Mouse (Mus musculus) kidney, embryonic 15.5 days (tissue): ENCODE data around the gene Gm17617. TPM values are rescaled to one million over a fixed set of nuclear protein-coding genes. Genes with fewer than 3 reads are reported as not detected.
"Not testable (repeated sequence)": the region's sequence is repeated elsewhere in the genome, so short reads cannot be mapped to it uniquely, and the experiment has no call there.

Experiments used
- ATAC-seq: fragments of 200-750 bp; cut with Nextera tagmentation; replicated peaks from 2 replicates; pipeline ENCODE4 v1.8.0; 2017; ENCODE audit warnings: moderate TSS enrichment; ENCODE audit not compliant: low FRiP score
- H3K27ac ChIP-seq: fragments of 300-500 bp; sonication (generic); 2 replicates; pipeline ENCODE4 v1.5.1; 2015; ENCODE audit warnings: mild to moderate bottlenecking, inconsistent platforms
- H3K27me3 ChIP-seq: fragments of 300-500 bp; sonication (generic); 2 replicates; pipeline ENCODE4 v1.6.1; 2015; ENCODE audit warnings: inconsistent platforms
- H3K36me3 ChIP-seq: fragments of 300-500 bp; sonication (generic); 2 replicates; pipeline ENCODE4 v1.6.1; 2015; ENCODE audit warnings: inconsistent platforms
- H3K4me1 ChIP-seq: fragments of 300-500 bp; sonication (generic); 2 replicates; pipeline ENCODE4 v1.6.1; 2015; ENCODE audit warnings: inconsistent platforms
- H3K4me2 ChIP-seq: fragments of 300-500 bp; sonication (generic); 2 replicates; pipeline ENCODE4 v1.6.1; 2015; ENCODE audit warnings: moderate library complexity, mild to moderate bottlenecking, inconsistent platforms
- H3K4me3 ChIP-seq: fragments of 300-500 bp; sonication (generic); replicated peaks from 2 replicates; pipeline ENCODE4 v1.5.1; 2015; ENCODE audit warnings: mild to moderate bottlenecking, inconsistent platforms
- H3K9ac ChIP-seq: fragments of 300-500 bp; sonication (generic); 2 replicates; pipeline ENCODE4 v1.6.1; 2015; ENCODE audit warnings: mild to moderate bottlenecking, inconsistent platforms
- H3K9me3 ChIP-seq: fragments of 300-500 bp; sonication (generic); replicated peaks from 2 replicates; pipeline ENCODE4 v1.6.1; 2016; ENCODE audit warnings: inconsistent platforms
- WGBS: fragments of 180-500 bp; shearing (Covaris S2); methylation state at CpG from one replicate; pipeline ENCODE4 v1.1.7; 2015; ENCODE audit warnings: mixed read lengths; 5-methylcytosine and 5-hydroxymethylcytosine counted together
- polyA plus RNA-seq: library from polyadenylated mRNA; unstranded; fragments of >200 nt; fragmentation: Nextera tagmentation; extraction: Ambion mirVana; gene quantifications from 2 replicates; pipeline ENCODE4 v1.2.1, GENCODE M21; 2015

Gene Gm17617
- polyA plus RNA-seq, 1 experiment from 2014 or later, result not detected

DNA sequence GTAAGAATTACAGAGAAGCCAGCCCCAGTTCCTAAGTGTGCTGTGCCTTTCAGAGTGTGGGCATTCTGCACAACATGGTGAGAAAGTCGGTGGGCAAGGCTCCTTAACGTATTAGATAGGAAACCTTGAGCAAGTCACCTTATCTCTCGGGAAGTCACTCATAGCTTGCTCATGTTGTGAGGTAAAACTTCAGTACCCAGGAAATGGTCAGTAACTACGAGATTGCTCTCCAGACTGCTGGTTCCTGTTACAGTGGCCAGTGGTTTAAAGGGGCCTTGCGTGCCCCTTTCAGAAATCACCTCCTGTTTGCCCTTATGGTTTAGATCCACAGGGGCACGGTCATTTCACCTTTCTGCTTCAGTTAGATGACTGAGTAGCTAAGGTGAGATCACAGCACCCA is 19.0 kb downstream of the Gm17617 start:
- no peak overlapping the region for H3K4me2 ChIP-seq
- no peaks in the 10 kb centered on the region for H3K27me3 ChIP-seq
- H3K4me3 ChIP-seq, result no peak overlapping the region
- WGBS, result 84% methylated on average over 6 of the region's 6 CpGs
- no peak overlapping the region for H3K27ac ChIP-seq
- H3K36me3 ChIP-seq, result peaks cover 72% of the 10 kb centered on the region
- H3K9me3 ChIP-seq, result no peaks in the 10 kb centered on the region
- ATAC-seq, result no peak
- H3K4me1 ChIP-seq, result no peaks in the 10 kb centered on the region
- no peak overlapping the region for H3K9ac ChIP-seq

DNA sequence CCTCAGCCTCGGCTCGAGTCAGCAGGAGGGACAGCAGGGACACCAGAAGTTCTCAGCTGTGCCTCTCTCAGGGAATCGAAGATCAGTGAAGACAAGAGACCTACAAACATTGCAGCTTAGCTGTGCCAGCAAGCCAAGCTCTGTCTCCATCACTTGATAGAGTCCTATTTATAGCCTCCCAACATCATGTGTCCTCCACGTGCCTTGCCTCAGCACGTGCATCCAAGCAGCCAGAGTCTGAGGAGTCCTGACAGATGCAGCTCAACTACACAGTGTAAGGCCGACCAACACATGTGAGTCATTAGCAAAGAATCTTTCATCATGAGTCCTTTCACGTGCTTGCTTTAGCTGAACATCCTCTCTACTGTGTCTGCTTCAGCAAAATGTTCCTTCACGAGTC is 25.7 kb downstream of the Gm17617 start:
- no peak for ATAC-seq
- H3K9ac ChIP-seq, result no peak overlapping the region
- peaks cover 13% of the 10 kb centered on the region for H3K4me1 ChIP-seq
- no peak overlapping the region for H3K4me3 ChIP-seq
- 88% methylated on average over 8 of the region's 8 CpGs for WGBS
- peaks cover 27% of the 10 kb centered on the region for H3K36me3 ChIP-seq
- no peak overlapping the region for H3K4me2 ChIP-seq
- no peaks in the 10 kb centered on the region for H3K27me3 ChIP-seq
- H3K9me3 ChIP-seq, result no peaks in the 10 kb centered on the region
- no peak overlapping the region for H3K27ac ChIP-seq

DNA sequence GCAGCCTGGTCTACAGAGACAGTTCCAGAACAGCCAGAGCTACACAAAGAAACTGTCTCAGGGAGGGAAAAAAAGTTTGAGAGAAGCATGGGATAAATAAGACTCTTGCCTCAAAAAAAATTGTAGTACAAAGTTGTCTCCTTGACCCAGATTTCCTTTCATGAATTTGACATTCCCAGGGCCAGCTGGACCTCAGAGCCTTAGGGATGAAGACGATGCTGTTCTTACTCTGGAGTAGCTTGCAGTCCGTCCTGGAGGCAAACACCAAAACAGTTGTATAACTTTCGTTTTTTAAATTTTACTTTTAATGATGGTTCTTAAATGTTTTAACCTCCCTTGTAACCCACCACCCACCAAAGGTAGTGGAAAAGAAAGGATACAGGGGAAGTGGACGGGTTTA is 26.2 kb downstream of the Gm17617 start:
- WGBS, result 91% methylated on average over 4 of the region's 4 CpGs
- no peak for ATAC-seq
- Histone ChIP-seq H3K27ac (no peak overlapping the region), H3K36me3 (peaks cover 23% of the 10 kb centered on the region), H3K9ac (no peak overlapping the region), H3K4me3 (no peak overlapping the region), H3K4me1 (peaks cover 13% of the 10 kb centered on the region), H3K4me2 (no peak overlapping the region), H3K27me3 (no peaks in the 10 kb centered on the region), H3K9me3 (no peaks in the 10 kb centered on the region)

DNA sequence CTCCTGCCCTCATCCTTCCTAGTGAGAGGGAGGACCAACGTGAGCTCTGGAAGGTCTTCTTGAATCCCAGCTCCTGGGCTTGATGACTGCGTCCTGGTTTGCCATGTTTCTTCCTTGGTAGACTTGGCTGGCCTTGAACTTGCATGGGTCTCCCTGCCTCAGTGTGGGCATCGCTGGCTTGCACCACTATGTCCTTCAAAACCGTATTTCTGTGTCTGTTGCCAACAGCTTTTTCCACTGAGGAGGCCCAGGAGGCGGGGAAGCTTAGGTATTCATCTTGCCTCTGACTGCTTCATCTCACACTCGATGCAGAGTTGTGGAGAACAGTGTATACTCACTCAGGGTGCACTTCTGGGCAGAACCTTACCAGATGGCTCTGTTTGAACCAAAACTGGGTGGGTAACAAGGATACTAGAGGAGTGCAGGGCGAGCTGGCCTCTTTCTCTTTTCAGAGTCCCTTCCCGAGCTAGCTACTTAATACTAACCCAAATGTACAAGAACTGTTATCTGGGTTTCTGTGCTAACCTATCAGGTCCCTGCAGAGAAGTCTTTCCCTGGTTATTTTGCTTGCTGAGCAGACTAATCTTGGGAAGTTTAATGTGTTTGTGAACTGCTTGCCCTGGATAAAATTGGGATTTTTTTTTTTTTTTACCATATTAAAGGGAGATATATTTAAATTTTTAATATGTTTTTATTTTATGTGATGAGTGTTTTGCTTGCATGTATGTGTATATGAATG is 27.2 kb downstream of the Gm17617 start:
- 18% methylated on average over 8 of the region's 8 CpGs for WGBS
- ATAC-seq, result no peak
- peak overlapping the region; percentile 91 for H3K4me3 ChIP-seq
- peaks cover 19% of the 10 kb centered on the region for H3K36me3 ChIP-seq
- peak overlapping the region; percentile 92 for H3K27ac ChIP-seq
- H3K9ac ChIP-seq, result peak overlapping the region; percentile 79
- H3K4me2 ChIP-seq, result peak overlapping the region; percentile 76
- H3K9me3 ChIP-seq, result no peaks in the 10 kb centered on the region
- no peaks in the 10 kb centered on the region for H3K27me3 ChIP-seq
- H3K4me1 ChIP-seq, result peaks cover 13% of the 10 kb centered on the region

DNA sequence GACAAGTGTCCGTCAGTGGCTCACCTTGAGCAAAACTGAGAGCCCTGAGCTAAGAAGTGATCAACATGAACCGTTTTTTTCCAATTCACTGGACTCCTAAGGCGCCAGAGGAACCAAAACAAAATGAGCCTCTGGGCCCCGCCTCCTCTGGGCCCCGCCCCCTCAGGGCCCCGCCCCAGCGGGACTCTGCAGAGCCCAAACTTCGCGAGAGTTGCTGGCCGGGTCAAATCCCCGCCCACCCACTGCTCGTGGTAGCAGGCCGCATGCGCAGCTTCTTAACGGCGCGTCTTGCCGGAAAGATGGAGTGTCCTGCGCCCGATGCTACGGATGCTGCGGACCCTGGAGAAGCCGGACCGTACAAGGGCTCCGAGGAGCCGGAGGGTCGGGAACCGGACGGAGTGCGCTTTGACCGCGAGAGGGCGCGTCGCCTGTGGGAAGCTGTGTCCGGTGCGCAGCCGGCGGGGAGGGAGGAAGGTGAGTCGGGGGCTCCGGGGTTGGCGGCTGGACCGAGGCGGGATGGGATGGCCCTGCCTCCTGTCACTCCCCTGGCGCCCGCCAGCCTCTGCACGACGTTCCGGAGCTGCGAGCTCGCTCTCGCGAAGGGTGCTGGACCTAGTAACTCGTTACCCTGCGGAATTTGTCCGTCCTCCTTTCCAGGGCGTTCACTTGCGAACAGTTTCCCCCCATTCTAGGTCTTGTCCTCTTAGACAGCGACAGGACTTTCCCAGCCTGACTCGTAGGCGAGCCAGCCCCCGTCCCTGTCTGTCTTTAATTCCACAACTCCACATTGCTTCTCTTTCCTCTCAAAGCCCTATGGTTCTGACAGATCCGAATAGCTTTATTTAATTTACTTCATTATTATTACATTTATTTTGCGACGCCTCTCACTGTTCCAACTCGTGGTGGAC is 28.0 kb downstream of the Gm17617 start, which contains the start of gene Zfp346:
Gene Zfp346 (plus strand): TSS at position 267 of the 908 bp plus-strand sequence.
- no peaks in the 10 kb centered on the region for H3K9me3 ChIP-seq
- WGBS, result under 1% methylated on average over 66 of the region's 66 CpGs
- no peaks in the 10 kb centered on the region for H3K27me3 ChIP-seq

DNA sequence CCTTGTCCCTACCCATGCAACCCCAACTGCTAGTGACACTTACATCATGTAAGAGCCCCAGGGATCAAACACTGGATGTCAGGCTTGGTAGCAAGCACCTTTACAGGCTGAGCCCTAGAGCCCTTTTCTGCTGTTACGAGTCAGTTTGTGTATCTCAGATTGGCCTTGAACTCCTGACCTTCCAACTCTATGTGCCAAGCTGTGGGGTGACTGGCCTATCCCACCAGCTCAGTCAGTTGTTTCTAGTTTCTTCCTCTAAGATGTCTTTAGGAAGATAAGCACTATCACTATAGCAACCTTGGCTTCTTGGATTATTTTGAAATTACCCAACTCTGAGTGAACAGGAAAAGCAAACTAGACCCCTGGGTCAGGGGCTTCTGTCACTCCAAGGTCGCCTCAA is 30.0 kb downstream of the Gm17617 start:
- peaks cover 23% of the 10 kb centered on the region for H3K4me1 ChIP-seq
- no peak overlapping the region for H3K4me2 ChIP-seq
- H3K4me3 ChIP-seq, result no peak overlapping the region
- H3K27ac ChIP-seq, result no peak overlapping the region
- ATAC-seq, result no peak
- WGBS, result 76% methylated on average over 2 of the region's 2 CpGs
- peaks cover 10% of the 10 kb centered on the region for H3K36me3 ChIP-seq
- no peaks in the 10 kb centered on the region for H3K9me3 ChIP-seq
- H3K27me3 ChIP-seq, result no peaks in the 10 kb centered on the region
- H3K9ac ChIP-seq, result no peak overlapping the region

More for the DNA sequence above, 28.0 kb downstream of the Gm17617 start, which contains the start of gene Zfp346:
- Histone ChIP-seq H3K4me3 (peak within 1 kb of the TSS; percentile 91), H3K4me1 (peaks cover 15% of the 10 kb centered on the region), H3K27ac (peak within 1 kb of the TSS; percentile 92), H3K36me3 (peaks cover 19% of the 10 kb centered on the region), H3K9ac (peak within 1 kb of the TSS; percentile 79), H3K4me2 (peak within 1 kb of the TSS; percentile 76)
- peak; percentile 95 for ATAC-seq

DNA sequence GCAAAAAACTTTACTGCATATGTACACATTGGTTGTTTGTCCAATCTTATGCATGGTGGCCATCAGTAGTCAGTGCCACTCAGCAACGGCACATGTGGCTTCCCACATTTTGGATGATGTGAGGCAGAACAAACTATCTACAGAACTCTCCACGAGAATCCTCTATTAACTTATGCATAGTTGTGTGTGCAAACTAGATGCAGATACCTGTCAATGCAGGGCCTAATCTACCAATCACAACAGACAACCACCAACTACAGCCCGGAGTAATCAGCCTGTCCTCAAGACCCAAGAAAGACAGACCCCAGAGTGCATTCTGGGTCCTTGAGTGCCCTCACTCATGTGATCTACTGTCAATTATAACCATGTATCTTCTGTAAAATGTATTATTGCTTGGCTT is 31.0 kb downstream of the Gm17617 start:
- Histone ChIP-seq H3K27me3 (no peaks in the 10 kb centered on the region), H3K4me3 (no peak overlapping the region), H3K4me1 (peaks cover 23% of the 10 kb centered on the region), H3K27ac (no peak overlapping the region), H3K9ac (no peak overlapping the region), H3K4me2 (no peak overlapping the region), H3K9me3 (no peaks in the 10 kb centered on the region), H3K36me3 (peaks cover under 1% of the 10 kb centered on the region; the same call in 1 of the 2 replicates)
- 93% methylated on average over 3 of the region's 3 CpGs for WGBS
- no peak for ATAC-seq

DNA sequence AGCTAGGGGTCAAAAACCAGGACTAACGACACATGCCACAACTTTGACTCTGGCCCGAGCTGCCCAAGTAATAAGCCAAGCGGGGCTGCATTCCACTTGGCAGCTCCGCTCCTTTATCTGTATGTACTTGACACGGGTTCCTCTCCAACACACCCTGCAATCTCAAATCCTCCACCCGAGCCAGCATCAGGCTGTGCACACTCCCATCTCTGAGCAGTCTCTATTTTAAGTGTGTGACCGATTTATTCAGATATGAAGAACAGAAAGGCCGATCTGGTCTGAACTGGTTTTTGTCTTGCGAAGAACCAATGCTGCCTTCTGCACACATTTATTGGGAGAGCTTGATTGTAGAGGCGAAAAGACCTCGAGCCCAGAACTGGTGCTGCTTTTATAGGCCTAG is 31.7 kb downstream of the Gm17617 start:
- no peaks in the 10 kb centered on the region for H3K27me3 ChIP-seq
- H3K4me1 ChIP-seq, result peaks cover 20% of the 10 kb centered on the region
- no peak for ATAC-seq
- no peak overlapping the region for H3K9ac ChIP-seq
- no peaks in the 10 kb centered on the region for H3K36me3 ChIP-seq
- no peak overlapping the region for H3K4me3 ChIP-seq
- H3K27ac ChIP-seq, result no peak overlapping the region
- 90% methylated on average over 11 of the region's 11 CpGs for WGBS
- no peaks in the 10 kb centered on the region for H3K9me3 ChIP-seq
- no peak overlapping the region for H3K4me2 ChIP-seq

DNA sequence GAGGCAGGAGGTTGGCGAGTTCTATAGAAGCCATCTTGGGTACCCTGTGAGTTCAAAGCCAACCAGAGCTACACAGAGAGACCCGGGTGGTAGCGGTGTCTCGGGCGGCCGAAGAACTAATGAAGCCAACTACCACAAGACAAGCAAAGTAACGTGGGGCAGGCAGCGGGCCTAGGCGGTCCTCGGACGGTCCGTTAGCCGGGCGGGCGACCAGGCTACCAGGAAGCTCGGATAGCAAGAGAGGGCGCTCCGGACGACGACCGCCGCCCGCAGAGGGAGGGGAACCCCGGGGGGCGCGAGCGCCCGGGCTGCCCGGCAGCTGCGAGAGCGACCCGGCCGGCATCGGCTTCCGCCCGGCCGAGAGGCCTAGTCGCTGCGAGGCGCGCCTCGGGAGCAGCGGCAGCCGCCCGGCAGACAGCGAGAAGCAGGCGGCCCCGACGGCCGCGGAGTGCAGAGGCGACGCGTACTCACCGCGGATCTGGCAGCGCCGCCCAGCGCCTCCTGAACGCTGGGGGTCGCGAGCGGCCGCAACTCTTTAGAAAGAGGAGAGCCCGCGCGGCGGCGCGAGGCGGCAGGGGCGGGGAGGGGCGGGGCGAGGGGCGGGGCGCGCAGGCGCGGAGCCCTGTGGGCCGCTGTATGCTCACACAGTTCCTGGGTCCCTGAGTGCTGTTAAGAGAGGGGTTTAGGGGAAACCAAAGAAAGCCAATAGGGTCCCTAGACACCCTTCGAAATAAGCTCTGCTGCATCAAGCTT is 33.4 kb downstream of the Gm17617 start, which contains the start of gene Uimc1:
Gene Uimc1 (minus strand): TSS at position 575 of the 753 bp plus-strand sequence.
- peak within 1 kb of the TSS; percentile 94 for H3K4me3 ChIP-seq
- H3K4me1 ChIP-seq, result peaks cover 11% of the 10 kb centered on the region; the same call in 1 of the 2 replicates
- no peaks in the 10 kb centered on the region for H3K9me3 ChIP-seq
- peak within 1 kb of the TSS; percentile 90 for H3K9ac ChIP-seq
- no peaks in the 10 kb centered on the region for H3K36me3 ChIP-seq
- no peaks in the 10 kb centered on the region for H3K27me3 ChIP-seq
- under 1% methylated on average over 80 of the region's 81 CpGs for WGBS
- peak; percentile 90 for ATAC-seq
- H3K4me2 ChIP-seq, result peak within 1 kb of the TSS; percentile 69
- peak within 1 kb of the TSS; percentile 94 for H3K27ac ChIP-seq

DNA sequence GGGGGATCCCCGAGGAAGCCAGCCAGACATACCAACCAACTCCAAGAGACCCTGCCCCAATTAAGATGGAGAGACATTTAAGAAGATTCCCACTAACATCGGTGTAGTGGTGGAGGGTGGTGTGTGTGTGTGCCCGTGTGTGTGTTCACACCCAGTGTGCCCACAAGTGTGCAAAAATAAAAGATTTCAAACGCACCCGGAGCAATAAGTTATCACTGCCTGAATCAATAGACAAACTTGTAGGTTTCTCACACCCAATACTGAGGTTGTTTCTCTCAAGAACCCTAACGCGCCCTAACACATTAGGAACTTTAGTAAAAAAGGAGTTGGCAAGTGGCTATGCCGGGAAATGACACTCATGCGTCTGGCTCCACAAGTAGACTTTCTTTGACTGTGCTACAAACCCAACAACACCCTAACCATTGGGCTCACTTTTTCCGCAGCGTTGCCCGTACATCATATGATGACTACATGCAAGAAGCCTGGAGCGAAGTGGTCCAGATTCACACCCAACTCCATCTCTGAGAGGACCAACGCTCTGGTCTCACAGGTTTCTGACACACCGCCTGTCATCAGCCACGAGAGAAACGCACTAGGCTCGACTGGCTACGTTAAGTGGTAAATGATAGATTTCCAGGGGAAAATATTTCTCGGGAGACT is 34.2 kb downstream of the Gm17617 start:
- no peaks in the 10 kb centered on the region for H3K36me3 ChIP-seq
- WGBS, result 33% methylated on average over 20 of the region's 20 CpGs
- no peak for ATAC-seq
- H3K27me3 ChIP-seq, result no peaks in the 10 kb centered on the region
- peak overlapping the region; percentile 90 for H3K9ac ChIP-seq
- H3K27ac ChIP-seq, result peak overlapping the region; percentile 94
- peaks cover 11% of the 10 kb centered on the region; the same call in 1 of the 2 replicates for H3K4me1 ChIP-seq
- peak overlapping the region; percentile 69 for H3K4me2 ChIP-seq
- peak overlapping the region; percentile 94 for H3K4me3 ChIP-seq
- H3K9me3 ChIP-seq, result no peaks in the 10 kb centered on the region

DNA sequence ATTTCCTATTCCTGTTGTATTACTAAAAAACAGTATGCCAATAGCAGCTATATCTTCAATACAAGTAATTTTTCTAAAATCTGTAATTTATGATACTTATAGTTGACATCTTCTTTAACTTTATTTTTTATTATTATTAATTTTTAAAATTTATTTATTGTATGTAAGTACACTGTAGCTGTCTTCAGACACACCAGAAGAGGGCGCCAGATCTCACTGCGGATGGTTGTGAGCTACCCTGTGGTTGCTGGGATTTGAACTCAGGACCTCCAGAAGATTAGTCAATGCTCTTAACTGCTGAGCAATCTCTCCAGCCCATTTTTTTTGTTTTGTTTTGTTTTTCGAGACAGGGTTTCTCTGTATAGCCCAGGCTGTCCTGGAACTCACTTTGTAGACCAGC is 35.5 kb downstream of the Gm17617 start:
- not testable (repeated sequence) for H3K27me3 ChIP-seq, H3K9me3 ChIP-seq, H3K36me3 ChIP-seq, H3K4me2 ChIP-seq, H3K4me3 ChIP-seq, ATAC-seq, H3K27ac ChIP-seq, H3K9ac ChIP-seq
- 90% methylated on average over 3 of the region's 3 CpGs for WGBS
- H3K4me1 ChIP-seq, result peaks cover 11% of the 10 kb centered on the region; the same call in 1 of the 2 replicates
